Mouse (Mus musculus) cerebellum, adult 11-12 months (tissue): ENCODE results near the gene Hdhd3.
A peak's percentile ranks its signal among the peaks of the same experiment; 100 is the strongest.

ENCODE experiments used
- DNase-seq: peaks from one replicate; pipeline ENCODE4 v3.0.0; 2022

Gene Hdhd3

DNA sequence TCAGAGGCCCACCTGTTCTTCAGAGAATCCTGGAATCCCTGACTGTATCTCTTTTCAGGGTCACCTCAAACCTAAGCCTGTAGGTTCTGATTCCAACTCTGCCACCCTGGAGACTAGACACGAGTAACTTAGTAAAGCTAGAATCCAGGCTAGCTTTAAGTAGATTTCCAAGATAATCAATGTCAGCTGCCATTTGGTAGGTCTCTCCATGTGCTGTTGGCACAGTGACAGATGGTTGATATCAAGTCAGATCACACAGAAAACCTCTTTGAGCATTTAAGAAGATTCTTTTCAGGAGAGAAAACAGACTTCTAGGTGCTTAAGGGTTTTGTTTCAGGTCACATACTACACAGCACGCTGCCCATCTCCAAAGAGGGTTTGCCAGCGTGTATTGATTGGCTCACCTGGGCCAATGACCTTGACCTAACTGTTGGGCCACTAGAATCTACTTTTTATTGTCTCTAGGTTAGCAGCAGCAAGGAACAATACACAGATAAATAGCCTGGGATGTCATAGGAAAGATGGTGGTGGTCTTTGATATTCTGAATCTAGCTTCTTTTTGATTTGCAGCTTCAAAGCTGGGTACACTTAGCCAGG is at the start of gene Hdhd3:
Gene Hdhd3, minus strand, starts transcription at position 94 of the 597 bp plus-strand sequence.
- no peak for DNase-seq

DNA sequence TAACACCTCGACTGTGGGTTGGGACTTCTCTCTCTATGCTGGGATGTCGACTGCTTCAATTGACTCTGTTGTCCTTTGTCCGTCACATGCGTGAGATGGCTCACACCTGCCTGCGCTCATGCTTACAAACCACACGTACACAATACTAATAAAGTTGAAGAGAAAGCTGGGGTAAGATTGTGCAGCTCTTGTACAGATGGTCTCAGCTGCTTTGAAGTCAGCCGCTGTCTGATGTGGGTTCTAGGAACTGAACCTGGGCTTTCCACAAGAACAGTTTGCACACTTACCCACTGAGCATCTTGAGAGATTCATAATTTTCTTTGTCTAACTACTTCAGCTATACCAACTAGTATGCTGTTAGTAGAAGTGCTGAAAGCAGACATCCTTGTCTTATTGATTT is 48.7 kb upstream of the Hdhd3 start:
- DNase-seq, result no peak

DNA sequence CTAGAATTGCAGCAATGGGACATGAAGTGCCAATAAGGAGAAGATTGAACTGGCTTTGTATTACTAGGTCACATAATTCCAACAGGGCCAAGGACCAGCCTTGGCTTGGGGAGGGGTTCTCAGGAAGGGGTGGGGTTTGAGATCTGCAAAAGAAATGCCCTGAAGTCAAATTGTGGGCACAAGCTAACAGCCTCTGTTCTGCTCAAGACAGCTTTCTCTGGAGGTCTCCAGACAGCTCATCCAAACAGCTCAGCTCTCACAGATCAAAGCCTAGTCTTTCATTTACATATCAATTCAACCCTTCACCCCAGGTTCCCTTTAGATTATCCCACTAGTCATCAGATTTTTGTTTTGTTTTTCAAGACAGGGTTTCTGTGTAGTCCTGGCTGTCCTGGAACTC is 41.5 kb upstream of the Hdhd3 start:
- no peak for DNase-seq

DNA sequence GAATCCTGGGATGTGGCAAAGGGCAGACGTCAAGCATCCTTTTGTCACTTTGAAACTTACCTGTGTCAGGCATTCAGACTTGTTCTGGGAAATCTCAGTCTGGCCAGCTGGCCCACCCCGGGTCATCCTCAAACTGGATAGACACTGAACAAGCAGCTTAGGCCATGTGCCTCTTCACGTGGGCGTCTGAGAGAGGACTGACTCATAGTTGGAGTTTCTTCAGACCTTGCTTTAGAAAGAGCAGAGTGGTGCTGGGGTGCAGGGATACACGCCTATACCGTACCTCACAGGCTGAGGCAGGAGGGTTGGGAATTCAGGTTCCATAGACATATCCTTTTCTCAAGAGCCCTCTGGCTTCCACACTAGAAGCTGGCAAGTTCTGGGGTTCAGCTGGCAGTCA is 40.5 kb upstream of the Hdhd3 start:
- DNase-seq, result no peak

DNA sequence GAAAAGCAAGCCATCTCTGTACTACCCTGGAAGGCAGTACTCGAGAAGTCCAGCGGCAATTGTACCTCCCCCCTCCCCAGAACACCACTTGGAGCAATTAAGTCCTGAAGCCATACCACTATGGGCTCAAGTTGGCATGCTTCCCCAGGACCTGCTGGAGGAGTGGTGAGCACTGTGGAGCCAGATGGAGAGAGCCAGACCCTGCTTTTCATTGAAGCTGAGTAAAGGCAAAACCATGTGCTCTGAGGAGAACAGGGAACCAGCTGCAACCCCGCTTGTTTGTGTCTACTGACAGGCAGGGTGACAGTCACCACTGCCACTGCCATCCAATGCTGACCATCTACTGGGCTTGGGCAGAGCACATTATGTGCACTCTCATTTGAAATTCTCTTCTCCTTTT is 38.5 kb upstream of the Hdhd3 start:
- no peak for DNase-seq

DNA sequence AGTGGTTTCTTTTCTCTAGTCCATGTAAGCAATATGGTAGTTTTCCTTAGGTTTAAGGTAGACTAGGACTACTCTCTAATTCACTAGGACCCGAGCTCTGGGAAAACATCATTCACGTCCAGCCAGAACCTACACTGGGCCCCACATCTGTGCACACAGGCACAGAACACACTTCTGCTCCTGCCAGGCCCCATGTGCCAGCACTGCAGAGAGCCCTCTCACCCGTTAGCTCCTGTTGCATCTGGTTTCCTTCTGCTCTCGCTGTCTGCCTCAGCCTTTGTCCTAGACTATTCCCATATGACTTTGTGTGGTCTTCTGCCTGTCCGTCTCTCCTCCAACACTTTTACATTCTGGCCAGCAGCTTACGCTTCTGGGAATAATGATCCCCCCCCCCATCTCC is 30.5 kb upstream of the Hdhd3 start:
- no peak for DNase-seq

DNA sequence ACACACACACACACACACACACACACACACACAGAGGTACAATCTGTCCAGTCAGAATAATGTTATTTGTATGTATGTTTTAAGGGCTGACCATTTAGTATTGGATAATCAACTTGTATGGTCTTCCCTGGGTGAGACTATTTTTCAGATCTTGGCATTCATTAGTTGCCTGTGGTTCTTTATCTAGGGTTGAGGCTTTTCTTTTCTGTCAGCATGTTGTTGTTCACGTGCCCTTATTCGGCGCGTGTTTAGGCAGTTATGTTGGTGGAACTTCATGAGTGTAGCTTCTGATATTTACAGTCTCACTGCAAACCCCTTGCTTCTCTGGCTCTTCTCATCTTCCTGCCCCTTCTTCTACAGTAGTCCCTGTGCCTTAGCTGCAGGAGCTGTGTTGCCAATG is 24.4 kb upstream of the Hdhd3 start:
- DNase-seq, result no peak

DNA sequence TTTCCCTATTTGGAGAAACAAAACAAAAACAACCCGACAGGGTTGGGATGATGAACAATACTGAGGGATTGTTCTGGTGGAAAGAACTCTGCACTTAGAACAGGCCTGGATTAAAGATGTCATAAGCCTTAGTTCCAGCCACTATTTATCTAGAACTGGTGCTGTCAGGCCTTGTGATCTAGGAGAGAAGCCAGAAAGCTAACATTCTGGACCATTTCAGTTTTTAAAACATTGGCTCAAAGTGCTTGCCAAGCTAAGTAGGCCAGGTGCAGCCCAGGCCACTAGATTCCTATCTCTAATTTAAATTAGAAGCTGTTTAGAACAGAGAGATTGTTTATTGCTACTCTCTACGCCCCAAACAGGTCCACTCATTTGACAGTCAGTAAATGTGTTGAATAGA is 23.0 kb upstream of the Hdhd3 start:
- DNase-seq, result no peak

DNA sequence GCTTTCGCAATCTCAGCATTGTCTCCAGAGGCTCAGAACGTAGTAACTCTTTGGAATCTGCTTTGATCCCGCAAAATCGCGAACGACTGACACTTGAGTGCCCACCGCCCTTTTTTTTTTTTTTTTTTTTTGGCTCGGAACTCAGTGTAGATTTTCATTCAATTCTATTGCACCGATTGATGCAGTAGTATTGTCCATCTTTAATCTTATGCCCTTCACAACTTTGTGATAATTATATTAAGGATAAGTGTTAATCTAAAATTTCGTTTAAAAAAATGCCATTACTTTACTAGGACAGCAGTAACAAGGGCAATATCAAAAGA is 22.2 kb upstream of the Hdhd3 start:
- no peak for DNase-seq

DNA sequence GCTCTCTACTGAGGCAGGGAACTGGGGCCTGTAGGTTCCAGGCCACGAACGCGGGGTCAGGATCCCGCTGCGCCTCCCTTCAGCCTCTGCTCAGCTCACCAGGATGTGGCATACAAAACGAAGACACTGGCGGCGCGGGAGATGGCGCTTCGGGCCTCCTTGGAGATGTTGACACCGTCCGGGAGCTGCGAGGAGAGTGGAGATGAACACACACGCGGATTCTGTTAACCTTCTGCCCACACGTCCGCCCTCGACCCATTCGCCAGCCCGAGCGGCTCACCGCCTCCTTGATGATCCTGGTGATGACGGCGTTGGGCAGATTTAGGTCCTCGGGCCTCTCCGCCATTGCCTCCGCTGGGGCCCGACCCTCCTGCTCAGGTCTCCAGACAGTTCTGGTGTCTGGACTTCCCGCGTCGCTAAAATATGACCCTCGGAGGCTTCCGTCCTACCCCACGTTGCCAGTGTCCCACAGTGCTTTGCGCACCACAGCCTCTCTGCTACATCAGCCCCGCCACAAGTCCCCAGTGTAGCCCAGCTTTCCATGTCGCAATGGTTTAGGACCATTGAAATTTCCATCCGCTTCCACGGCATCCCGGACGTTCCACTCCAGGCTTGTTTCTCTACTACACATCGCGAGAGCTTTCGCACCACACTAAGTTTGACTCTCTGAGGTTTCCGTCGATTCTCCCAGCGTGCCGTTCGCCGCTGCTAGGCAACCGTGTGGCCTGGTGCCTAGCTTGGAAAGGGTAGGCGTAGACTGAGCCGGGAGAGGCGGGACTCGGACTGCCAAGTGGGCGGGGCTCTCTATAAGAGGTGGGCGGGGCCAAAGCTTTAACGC is 21.6 kb upstream of the Hdhd3 start, which contains the start of the genes Pole3 and 4933430I17Rik:
Gene Pole3, minus strand, starts transcription at position 418 of the 838 bp plus-strand sequence.
Gene 4933430I17Rik, plus strand, starts transcription at position 719 of the 838 bp plus-strand sequence.
- DNase-seq, result peak; percentile 97

DNA sequence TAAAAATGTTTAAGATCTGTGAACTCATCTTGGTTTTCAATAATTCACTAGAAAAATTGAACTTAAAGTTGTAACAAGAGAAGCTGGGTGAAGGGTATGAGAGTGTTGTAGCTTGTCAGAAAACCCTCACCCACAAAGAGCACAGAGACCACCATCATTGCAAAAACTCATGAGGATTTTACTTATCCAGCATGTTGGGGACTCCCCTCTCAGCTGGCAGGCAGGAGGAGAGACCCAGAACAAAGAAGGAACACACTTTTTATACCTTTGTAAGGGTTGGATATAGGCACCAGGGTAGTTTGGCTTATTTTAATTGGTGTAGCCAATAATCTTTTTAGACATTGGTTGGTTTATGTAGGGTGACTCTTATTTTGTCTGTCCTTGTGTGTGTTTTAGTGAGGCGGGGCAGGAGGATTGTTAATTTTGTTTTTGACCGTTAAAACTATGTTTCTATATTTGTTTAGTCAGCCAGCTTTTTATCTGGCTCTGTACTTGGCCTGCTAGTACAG is 17.7 kb upstream of the Hdhd3 start:
- no peak for DNase-seq

DNA sequence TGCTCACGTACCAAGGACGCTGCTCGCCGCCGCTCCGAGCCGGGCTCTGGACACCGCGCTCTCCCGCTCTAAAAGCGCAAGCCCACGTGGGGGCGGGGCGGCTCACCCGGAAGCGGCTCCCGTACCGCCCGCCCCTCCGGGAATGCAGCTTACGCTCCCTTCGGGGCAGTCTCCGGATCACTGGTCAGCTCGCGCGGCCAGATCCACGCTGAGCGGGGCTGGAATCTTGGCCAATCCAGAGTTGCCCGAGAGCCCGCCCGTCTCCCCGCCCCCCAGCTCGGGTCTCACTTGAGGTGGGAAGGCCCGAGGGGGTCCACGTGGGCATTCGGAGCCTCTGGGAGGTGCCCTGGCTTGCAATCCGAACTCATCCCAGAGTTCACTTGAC is 16.6 kb upstream of the Hdhd3 start, which contains the start of gene Alad:
Gene Alad, minus strand, starts transcription at position 70 of the 385 bp plus-strand sequence.
- peak; percentile 89 for DNase-seq

DNA sequence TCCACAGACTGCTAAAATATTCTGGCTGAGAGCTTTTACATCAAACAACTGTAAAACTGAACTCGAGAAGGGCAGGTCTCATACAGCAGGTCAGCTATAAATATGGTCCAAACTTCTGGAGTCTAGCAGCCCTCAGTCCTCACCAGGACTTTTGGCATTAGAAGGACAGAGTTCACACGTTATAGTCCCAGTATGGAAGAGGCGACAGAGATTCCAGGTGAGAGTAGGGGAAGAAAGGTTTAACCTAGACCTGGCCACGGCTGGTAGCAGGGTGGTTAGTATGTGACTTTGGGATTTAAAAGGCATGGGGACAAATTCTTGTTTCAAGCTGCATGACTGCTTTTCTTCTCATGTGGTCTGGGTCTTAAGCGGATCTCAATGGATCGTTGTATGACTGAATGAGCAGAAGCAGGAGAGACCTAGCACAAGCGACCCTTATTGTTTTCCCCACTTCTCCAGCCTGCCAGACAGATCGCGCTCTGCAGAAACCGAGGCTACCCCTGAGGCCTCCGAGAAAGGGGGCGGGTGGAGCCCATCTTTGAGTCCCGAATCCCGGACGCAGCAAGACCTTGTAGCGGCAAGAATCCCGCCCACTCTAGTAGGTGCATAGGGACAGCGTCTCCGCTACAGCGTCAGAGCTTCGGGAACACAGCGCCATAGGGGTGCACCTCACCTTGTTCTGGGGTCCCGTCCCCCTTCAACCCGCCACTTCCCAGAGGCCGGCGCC is 16.0 kb upstream of the Hdhd3 start:
- DNase-seq, result no peak

DNA sequence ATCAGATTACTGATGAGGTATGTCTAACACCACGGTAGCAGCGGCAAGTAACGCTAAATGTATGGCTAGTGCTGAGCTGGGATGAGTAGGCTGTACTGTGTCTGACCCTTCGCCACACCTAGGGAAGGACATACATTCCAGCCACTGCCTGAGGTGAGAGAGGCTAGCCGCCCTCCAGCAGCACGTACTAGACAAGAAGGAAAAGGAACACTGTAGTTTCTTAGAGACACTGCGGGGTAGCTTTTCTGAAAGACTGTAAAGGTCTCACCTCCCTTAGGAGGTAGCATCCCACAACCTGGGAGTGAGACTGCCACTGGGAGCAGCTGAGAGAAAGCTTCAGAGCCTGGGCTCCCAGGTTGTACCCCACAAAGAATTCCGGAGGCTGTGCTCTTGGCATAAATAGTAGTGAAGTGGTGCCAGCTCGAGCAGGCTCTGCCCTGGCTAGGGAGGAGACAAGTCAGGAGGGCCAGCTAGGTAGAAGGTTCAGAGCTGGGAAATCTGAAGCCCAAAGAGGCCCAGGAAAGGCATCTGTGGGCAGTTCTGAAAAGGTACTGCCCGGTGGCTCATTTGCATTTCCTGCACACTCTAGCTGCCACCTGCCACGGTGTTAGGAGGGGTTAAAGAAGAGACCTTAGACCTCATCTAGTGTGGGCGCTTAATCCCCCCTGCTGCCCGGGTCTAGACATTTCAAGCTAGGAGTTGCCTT is 15.3 kb upstream of the Hdhd3 start:
- DNase-seq, result peak; percentile 89

DNA sequence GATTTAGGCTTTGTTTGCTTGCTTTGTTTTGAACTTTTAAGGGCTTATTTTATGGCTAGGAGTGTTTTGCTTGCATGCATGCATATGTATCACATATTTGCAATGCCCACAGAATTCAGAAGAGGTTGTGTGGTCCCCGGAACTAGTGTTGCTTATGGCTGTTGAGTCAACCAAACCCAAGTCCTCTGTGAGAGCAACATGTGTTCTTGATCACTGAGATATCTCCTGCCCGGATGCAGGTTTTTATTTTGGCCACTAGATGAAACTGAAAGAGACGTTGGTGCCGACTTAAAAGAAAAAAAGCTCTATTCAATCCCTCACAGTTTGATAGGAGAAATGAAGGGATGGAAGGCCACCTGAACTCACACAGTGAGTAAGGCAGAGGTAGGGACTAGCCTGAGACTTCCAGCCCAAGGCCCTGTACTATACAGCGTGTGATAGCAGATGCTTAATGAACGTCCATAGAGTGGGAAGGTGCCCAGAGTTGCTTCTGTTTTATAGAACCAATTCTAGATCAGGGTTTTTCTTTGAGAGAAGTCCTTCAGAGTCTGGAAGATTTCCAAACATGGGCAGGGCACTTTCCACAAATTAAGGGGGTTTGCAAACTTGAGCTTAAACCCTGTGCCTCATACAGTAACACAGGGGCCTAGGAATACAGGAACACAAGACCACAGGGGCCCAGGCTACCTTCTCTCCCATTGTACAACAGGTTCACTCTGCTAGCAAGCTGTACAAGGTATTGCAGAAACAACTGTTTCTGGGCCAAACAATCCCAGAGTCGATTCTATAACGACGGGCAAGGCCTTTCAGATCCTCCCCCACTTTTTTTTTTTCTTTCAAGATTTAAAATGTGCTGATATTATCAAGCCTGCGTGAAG is 14.5 kb upstream of the Hdhd3 start:
- DNase-seq, result no peak

DNA sequence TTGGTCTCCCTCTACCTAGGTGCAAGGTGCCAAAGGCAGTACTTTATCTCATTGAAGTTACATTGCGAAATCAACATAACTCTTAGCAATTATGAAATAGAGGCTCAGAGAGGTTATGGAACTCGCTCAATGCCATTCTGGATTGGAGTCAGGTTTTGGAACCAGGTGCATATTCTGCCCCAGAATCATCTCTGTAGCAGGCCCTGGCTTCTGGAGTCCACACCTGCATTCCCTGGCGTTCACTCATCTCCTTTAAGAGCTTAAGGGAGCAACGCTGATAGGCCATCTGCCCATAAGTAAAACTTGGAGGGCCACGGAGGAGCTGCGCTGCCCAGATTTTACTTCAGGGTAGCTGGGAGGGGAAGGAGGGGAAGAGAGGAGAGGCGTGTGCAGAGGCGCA is 13.8 kb upstream of the Hdhd3 start:
- DNase-seq, result peak; percentile 35

DNA sequence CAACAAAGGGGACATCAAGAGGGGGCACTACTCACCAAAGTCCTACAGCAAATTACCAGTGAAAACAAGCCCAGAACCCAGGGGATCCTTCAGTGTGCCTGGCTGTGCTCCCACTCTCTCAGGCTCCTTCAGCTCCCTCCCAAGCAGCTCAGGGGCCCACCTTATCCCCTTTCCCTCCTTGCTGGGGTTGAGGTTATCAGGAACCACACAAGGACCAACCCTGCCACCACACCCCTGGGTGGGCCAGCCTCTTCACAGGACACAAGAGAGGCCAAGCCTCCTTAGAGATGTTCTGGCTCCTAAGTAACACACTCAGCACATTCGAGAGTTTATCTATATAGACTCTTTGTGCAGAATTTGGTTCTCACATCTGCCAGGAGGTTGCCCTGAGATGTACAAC is 13.3 kb upstream of the Hdhd3 start:
- DNase-seq, result peak; percentile 36

DNA sequence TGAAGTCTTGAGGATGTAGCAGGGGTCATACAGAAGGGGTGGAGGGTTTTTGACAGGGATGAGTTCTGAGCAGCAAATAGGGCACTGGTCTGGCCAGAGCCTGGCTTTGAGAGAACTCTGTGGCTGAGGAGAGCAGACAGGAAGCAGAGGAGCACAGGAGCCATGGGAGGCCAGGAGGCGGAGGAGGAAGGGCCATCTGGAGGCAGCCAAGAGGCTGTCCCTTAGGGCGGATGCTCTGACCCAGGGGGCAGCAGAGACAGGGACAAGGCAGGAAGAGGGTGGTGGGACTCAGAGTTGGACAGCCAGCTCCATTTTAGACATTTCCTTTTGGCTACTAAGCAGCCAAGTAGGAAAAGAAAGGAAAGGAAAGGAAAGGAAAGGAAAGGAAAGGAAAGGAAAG is 12.8 kb upstream of the Hdhd3 start:
- DNase-seq, result peak; percentile 83

DNA sequence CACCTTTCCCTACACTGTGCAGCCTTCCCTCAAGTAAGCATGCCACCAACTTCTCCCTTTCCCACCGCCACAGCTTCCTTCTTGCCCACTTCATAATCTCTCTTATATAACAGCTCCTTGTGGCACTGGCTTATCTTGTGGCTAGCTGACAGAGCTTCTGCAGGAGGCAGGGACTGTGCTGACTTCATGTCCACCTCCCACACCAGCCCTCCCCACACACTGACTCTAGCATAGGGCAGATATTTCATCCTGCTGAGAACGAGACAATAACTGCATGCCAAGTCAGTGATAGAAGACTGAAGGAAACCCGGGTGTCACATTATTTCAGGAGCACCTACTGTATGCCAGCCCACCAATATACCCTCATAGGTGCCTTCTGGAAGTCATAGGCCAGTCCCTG is 12.2 kb upstream of the Hdhd3 start:
- peak; percentile 59 for DNase-seq

DNA sequence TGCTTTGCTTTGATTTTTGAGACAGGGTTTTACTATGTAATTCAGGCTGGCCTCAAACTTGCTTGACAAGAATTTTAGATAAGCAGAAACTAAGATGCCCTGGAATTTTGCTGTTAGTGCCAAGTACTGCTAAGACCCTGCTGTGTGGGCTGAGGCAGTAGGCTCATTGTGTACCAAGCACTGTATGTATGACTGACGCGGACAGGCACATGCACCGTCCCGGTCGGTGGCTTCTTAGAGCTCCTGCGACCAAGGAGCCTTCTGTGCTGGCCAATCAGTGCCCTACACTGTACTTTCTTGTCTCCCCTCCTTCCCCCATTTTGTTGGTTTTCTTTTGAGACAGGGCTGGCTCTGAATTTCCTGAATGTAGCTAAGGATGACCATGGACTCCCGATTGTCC is 11.7 kb upstream of the Hdhd3 start:
- peak; percentile 37 for DNase-seq

DNA sequence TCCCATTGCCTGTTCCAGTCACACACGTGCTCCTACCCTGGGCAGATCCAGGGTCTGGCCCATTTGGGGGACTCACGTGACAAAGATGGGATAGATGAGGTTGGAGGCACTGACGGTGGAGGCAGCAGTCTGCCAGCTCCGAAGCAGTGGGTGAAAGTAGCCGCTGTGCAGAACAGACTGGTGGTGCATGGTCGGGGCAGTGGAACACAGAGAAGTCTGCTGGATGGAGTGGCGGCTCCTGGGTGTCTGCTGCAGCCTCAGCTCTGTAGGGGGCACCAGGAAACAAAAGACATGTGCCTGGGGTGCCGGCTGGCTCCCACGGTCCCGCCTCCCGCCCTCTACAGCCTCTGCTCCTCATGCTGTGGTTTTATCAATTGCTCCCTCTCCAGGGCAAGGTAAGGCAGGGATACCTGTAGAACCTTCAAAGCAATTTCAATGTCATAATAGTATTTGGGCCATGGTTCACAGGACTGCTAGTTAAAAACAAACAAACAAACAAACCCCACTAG is 10.8 kb upstream of the Hdhd3 start:
- DNase-seq, result peak; percentile 43

DNA sequence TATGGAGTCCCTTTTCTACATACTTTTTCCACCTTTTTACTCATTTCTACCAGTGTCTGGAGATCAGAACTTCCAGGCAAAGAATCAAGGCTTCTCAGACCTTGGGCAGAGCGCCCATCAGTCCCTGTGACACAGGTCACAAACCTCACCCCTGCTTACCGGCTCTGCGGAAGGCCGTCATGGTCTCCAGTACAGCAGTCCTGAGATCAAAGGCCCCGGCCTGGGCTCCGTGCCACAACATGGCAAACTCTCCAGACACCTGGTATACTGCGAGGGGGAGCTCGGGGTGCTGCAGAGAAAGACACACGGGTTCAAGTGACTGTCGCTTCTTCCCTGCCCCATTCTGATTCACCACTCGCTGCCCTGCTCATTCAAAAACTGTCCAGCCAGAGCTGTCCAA is 6.7 kb upstream of the Hdhd3 start:
- DNase-seq, result peak; percentile 39
